Mouse (Mus musculus) retina, adult 2 months (tissue): ENCODE data around the gene Cd38.

ENCODE experiments used
- DNase-seq: peaks from one replicate; pipeline ENCODE4 v3.0.0-alpha.2; 2012; ENCODE audit warnings: low read depth, low spot score

The Cd38 gene

GRCm38 (mm10) chr5:43868253-43868652 is at the start of gene Cd38:
Cd38 (plus strand) TSS chr5:43868553.
- no peak for DNase-seq

- DNase-seq = no peak
These were observed 49.7 kb upstream of the Cd38 start, which contains the start of gene Bst1 for GRCm38 (mm10) chr5:43818695-43819094. Bst1 (plus strand) TSS chr5:43818885.

- DNase-seq = no peak
These were observed 47.6 kb upstream of the Cd38 start for GRCm38 (mm10) chr5:43820785-43821184.

GRCm38 (mm10) chr5:43821538-43821937 is 46.8 kb upstream of the Cd38 start, which contains the start of gene Fbxl5:
Fbxl5 (minus strand) TSS chr5:43821638.
- no peak for DNase-seq

DNA sequence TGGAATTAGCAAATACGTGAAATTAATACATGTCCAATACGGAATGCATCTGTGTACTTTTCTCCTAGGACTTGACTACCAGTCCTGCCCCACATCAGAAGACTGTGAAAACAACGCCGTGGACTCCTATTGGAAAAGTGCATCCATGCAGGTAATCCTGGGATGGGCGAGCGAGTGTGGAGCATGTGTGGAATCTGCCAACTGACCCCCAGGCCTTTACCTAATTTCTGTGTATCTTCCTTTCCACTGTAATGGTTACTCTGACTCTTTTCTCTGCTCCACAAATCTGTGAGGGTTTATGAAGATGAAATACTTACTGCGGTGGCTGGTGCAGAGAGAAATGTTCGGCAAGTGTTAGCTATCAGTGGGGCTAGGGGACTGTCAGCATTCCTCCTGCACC is 46.2 kb upstream of the Cd38 start:
- DNase-seq = no peak

GRCm38 (mm10) chr5:43822824-43823223 is 45.5 kb upstream of the Cd38 start:
- no peak for DNase-seq

- DNase-seq = no peak
These were observed 43.8 kb upstream of the Cd38 start for GRCm38 (mm10) chr5:43824580-43824979.

GRCm38 (mm10) chr5:43826883-43827282 is 41.5 kb upstream of the Cd38 start:
- no peak for DNase-seq

DNA sequence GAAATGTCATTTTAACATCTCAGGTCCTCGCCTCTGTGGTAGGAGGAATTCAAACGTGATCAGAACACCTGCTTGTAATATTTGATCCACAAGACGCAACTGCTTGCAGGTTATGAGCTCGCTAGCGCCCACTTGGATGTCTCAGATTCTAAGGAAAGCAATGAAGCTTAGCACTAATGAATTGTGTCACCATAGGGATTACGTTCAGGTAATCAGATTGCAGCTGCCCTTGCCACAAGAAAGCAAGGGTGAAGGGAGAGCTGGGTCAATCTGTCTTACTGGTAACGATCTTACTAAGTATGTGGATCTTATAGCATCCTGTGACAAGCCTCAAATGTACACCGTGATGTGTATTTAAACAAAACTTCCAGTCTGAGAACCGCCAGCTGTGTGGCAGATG is 41.0 kb upstream of the Cd38 start:
- peak; percentile 89 for DNase-seq

GRCm38 (mm10) chr5:43836590-43836989 is 31.8 kb upstream of the Cd38 start:
- DNase-seq = no peak

GRCm38 (mm10) chr5:43837372-43837771 is 31.0 kb upstream of the Cd38 start:
- no peak for DNase-seq

GRCm38 (mm10) chr5:43841144-43842010 is 27.0 kb upstream of the Cd38 start:
- DNase-seq = peak; percentile 63

- no peak for DNase-seq
These were observed 26.4 kb upstream of the Cd38 start for GRCm38 (mm10) chr5:43842011-43842285.

DNA sequence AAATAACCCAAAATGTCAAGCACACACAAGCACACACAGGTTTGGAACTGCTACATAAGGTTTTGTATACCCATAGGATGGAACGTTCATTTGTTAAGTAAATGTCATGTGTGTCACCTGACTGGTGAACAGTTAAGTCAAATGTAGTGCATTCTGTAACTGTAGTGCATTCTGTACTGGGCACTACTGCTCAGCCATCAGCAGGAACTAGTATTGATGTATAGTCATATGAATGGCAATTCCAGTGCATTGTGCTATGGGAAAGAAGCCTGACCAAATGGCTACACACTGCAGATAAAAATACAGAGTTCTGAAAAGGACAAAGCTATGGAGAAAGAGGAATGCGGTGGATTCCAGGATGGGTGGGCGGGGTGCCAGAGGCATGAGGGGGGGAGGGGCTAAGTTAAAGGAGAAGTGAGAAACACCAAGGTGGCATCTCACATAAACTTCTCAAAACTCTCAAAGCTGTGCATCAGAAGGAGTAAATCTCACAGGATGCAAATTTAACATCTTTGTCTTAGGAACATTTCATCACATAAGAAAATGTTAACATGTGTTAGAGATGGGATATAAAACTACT is 25.7 kb upstream of the Cd38 start:
- DNase-seq = no peak

GRCm38 (mm10) chr5:43845083-43845482 is 23.3 kb upstream of the Cd38 start:
- DNase-seq = no peak

- no peak for DNase-seq
These were observed 22.7 kb upstream of the Cd38 start for GRCm38 (mm10) chr5:43845646-43846045.

- no peak for DNase-seq
These were observed 22.1 kb upstream of the Cd38 start for GRCm38 (mm10) chr5:43846227-43846626.

DNA sequence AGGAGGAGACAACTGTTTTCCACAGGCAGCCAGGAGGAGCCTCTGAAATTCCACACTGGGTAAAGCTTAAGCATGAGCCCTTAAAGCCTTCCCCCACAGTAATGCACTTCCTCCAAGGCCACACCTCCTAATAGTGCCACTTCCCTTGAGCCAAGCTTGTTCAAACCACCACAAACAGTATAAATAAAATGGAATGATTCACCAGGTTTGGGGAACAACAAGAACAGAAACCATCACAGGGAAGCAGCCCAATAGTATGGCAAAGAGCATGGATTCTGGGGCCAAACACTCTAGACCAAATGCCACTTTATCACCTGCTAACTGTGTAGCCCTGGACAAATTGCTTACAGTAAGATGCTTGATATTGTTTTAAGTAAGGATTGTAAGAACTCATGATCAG is 20.8 kb upstream of the Cd38 start:
- no peak for DNase-seq

DNA sequence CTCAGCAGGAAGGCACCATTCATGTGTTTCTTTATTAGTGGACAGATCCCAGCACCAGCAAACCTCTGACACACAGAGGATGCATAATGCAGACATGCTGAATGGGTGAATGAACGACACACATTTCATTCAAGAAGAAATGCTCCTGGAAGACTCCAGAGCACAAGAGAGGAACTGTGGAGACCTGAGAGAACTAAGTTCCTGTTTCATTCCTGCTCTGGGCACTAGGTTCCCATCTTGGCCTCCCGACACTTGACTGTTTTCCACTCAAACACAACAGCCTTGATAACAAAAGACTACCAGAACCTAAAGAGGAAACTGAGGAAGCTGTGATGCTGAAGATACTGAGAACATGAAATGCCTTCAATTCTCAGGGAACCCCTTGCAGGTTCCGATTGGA is 20.1 kb upstream of the Cd38 start:
- DNase-seq = no peak

DNA sequence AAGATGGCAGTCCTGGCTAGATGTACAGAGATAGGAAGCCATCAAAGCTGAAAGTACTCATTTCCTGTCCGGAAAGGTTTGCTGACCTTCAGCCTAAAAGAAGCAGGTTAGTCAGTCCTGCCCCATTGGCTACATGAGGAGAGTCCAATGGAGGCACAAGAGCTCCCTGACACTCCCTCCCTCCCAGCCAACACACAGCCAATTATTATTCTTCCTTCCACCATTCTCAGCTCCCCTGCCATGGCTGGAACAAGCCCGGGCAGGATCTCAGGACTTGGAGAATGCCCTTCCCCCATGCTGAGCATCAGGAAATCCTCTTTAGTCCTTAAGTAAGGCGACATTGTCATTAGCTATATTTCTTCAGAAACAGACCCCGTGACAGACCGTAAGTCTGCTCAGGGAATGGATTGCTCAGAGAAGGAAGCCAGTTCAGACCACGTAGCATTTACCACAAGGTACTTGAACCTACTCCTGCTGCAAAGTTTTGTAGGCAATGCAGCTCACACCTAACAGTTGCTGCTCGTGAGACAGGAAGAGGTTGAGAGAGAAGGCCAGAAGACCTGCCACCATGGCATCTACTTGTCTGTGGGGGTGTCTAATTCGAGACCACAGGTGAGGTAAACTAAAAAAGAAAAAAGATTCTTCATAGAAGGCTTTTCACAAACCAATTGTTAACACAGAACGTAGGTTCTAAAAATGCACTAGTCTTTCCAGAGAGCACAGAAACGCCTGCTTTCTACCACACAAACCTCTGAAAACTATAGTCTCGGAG is 15.1 kb upstream of the Cd38 start:
- DNase-seq = no peak

DNA sequence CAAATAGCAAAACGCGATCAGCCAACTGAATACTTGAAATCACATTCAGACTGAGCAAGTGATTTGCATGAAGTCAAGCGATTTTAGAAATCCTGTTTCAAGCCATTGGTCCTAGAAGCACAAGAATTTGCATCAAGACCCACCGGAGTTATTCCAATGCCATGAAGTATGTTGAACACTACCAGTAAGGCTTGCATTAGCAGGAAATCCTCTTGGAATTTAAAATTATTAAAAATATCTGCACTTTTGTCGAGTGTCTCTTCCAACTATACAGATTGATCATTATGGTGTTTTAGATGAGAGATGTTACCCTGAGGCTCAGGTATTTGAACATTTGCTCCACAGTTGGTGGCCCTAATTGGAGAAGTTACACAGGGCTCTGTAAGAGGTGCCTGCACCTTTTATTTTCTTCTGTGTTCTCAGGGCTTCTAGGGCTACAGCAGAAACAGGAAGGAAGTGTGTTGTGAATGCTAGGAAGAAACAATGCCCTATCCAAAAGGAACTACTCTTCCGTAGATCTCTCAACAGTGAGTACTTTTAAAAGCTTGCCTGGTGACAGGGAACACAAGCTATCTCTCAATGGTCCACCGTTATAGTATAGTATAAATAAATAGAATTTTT is 14.4 kb upstream of the Cd38 start:
- no peak for DNase-seq

DNA sequence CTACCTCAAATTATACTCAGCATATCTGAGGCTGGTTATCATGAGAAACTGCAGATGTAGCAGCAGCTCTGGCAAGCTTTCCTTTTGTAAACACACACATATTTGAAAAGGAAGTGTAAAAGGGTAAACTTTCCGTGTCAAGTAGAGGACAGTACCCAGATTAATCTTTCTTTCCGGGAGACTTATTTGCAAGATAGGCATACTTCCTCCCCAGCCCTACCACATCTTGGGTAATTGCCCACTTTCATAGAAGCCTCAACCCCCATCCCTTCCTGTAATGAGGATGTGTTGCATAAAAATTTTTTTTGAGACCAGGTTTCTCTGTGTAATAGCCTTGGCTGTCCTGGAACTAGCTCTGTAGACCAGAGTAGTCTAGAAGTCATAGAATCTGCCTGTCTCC is 12.6 kb upstream of the Cd38 start:
- DNase-seq = no peak
